Mouse (Mus musculus): ENCODE measurements at regions not wholly inside any gene's neighbourhood (a gene's known extent, or its start where the extent isn't known, plus 50 kb on each side); places are given as distances from the start of the nearest gene placed in this dataset.

DNA sequence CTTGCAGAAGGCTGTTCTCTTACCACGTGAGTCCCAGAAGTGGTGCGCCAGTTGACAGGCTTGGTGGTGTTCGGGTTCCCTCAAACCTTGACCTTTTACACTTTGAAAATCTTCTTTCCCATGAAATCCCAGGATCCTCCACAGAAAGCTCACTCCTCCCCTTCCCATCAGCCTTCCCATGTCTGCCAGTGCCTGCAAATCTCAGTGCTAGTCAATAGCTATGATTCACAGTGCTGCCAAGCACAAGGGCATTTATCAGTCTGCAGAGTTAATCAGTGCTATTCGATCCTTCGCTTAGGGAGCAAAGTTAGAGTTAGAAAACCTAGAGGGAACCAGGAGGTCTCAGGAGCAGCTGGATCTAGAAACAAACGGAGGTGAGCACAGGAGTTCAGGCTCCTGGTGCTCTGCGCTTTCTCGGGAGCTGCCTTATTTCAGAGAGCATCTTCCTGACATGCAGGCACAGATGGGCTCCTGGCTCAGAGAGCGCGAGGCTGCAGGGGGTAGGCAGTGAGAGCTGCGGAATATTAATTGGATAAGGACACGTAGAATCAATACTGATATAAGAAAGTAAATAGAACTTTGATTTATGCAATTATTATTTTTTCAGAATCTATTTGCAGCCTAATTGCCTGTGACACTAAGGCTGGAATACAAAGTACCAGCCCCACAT is 190.0 kb upstream of the Tgfbr2 start:
- DNase-seq = no peak

DNA sequence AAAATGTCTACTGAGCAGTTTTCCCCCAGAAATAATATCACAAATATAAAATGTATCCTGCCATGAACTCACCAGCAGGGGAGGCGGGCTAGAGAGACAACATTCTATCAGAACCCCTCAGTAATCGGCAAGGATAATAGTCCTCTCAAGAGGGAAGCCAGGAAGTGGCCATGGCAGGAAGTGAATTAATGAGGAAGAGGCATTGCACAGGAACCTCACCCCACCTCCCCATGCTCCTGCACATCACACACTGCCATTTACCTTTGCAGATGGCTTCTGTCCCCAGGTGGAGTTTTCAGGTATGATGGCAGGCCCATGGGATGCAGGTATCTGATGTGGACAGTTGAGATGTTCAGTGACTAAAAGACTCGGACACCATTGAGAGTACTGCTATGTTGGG is 185.9 kb upstream of the Tgfbr2 start:
- no peak for DNase-seq

- DNase-seq = no peak
These were observed 179.0 kb upstream of the Tgfbr2 start for GRCm38 (mm10) chr9:116354056-116354732.

DNA sequence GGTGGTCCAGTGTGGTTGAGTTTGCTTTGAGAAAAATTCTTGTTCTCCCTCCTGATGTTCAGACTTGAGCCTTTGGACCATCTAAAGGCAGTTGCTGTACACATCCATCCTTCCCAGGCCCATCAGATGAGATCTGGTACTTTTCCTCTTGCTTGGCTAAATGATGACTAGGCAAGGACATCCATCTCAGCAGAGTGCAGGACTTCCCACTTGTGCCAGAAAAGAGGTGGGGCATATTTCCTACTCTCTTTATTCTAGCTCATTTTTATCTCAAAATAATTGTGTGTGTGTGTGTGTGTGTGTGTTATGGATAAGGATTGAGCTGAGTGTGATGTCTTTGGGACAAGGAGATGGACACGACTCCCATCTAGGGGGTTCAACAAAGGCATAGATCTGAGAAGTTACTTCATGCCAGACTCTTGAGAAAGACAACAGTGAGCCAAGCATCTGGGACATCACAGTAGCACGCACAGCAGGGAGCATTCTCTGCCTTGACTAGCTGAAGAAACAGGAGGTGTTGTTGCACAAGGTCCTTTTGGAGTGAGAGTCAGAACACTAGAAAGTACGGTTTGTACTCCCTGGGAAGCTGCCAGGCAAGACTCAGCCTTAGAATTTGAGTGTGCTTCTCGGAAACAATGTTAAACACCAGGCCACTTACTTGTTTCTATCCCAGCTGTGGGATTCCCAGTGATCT is 177.8 kb upstream of the Tgfbr2 start:
- no peak for DNase-seq

GRCm38 (mm10) chr9:116350804-116351547 is 175.8 kb upstream of the Tgfbr2 start:
- DNase-seq = no peak

- DNase-seq = peak; percentile 39
These were observed 171.9 kb upstream of the Tgfbr2 start for GRCm38 (mm10) chr9:116347021-116347420.

GRCm38 (mm10) chr9:116346495-116346894 is 171.3 kb upstream of the Tgfbr2 start:
- DNase-seq = no peak

GRCm38 (mm10) chr9:116343086-116343481 is 167.9 kb upstream of the Tgfbr2 start:
- no peak for DNase-seq

DNA sequence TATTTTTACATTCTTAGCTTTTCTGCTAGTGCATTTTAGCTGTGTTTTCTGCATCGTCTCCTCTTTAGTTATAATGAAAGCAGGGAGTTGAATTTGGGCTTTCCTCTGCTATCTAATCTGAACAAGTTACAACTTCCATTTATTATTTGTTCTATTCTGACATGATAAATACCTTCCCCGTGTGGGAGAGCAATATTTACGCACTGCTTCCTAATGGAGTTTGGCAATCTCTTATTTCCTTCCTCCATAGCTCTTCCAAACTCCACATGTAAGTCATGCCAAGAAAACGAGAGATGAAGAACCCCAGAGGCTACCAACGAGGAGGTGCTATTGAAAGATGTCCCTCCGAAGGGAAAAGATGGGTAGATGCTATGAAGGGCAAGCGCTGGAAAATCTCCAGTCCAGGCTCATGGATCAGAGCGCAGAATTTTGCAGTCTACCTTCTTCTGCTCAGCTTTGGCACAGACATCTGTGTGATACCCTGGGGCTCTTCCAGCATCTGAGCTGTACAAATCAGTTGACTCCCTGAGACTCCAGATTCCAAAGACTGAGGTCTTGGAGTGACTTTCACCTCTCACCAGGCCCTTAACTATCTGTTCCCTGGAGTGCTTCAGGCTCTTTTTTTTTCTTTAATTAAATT is 167.4 kb upstream of the Tgfbr2 start:
- DNase-seq = no peak

DNA sequence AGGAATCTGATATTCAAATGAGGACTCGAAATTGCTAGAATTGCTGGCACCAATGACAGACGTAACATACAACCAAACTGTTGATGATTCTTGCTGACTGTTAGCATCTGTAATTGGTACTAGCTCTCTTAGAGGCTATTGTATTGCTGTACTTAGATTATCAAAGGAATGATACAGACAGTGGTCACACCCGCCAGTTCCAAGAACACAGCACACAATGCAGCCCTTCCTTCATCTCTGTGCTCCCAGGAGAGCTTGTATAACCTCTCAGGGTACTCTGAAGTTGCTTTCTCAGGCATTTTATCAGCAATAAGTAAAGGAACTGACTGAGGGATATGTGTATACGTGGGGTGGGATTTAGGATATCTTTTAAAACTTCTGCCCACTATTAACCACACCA is 166.8 kb upstream of the Tgfbr2 start:
- DNase-seq = no peak

GRCm38 (mm10) chr9:116340952-116341351 is 165.8 kb upstream of the Tgfbr2 start:
- DNase-seq = no peak

DNA sequence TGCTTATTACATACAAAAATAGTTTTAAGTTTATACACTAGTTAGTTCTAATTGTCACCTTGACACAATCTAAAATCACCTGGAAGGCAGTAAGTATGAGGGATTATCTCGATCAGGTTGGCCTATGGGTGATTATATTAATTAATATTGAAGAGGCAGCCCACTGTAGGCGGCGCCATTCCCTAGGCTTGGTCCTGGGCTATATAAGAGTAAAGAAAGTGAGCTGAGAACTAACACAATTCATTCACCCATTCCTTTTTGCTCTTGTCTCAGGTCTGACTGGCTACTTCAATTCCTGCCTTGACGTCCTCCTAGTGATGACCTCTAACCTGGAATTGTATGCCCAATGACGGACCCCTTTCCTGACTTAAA is 163.6 kb upstream of the Tgfbr2 start:
- no peak for DNase-seq

DNA sequence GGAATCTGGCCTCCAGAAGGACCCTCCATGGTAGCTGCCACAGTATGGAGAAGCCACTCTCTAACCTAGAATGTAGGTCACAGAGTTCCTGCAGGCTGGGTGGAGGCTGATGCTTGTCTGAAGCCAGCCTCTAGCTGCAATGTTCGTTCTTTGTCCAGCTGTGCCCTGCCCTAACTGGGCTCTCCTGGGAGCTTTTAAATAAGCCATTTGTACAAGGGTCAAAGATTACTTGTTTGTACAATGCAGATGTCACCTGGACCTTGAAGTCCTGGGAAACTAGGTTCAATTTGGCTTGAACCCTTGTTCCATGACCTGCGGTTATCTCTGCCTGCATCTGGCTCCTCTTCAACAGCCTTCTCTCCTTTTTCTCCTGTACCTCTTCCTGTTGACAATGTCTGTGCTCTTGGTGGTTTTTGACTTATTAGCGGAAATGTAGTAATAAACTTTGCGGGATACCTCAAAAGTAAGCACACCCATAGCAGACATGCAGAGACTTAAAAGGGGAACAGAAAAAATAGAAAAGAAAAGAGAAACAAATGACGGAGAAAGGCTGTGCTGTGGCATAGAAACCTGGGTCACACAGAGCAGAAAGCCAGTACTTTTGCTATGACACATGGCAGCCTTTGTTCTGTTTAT is 163.1 kb upstream of the Tgfbr2 start:
- no peak for DNase-seq

- DNase-seq = no peak
These were observed 162.4 kb upstream of the Tgfbr2 start for GRCm38 (mm10) chr9:116337446-116338010.

- DNase-seq = no peak
These were observed 160.7 kb upstream of the Tgfbr2 start for GRCm38 (mm10) chr9:116335561-116336478.

DNA sequence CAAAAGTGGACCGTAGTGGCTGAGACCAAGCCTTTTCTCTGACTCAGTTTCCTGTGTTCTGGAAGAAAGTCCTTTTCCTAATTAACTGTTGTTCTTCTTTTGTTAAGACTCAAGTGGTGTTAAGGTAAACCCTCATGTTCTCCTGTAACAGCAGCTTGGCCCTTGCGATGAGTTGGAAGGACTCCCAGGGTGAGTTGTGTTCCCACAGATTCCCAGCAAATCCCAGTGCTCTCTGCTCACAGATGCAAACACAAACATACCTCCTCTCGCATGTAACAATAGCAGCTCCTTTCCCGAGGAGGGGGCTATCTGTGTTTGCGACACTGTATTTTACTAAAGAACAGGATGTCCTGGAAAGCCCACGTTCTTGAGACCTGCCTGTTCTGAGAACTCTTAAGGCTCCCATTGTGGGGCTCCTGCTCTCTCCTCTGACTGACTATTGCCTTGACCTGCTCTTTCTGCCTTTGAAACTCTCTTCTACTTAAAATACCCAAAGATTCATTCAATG is 158.8 kb upstream of the Tgfbr2 start:
- DNase-seq = no peak

DNA sequence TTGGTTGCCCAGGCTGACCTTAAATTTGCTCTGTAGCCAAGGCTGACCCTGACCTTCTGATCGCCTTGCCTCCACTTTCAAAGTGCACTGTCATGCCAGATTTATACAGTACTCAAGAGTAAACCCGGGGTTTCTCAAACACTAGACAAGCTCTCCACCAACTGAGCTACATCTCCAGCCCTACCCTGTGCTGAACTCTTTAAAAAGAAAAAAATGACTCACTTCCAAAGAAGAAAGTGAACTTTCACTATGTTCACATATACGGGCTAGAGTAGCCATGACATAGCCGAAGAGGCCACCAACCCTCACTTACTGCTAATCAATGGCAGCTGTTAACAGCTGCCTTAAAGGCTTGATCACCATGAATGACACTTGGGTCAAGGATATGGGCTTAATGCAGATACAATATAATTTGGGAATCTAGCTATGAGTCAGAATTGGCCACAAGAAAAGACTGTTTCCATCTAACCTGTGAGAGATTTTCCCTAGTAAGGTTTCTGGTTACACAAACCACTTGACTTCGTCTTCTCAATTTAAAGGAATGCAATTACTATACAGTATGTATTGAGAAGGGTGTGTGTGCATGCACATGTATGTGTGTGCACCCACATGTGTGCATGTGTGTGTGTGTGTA is 157.4 kb upstream of the Tgfbr2 start:
- DNase-seq = no peak

DNA sequence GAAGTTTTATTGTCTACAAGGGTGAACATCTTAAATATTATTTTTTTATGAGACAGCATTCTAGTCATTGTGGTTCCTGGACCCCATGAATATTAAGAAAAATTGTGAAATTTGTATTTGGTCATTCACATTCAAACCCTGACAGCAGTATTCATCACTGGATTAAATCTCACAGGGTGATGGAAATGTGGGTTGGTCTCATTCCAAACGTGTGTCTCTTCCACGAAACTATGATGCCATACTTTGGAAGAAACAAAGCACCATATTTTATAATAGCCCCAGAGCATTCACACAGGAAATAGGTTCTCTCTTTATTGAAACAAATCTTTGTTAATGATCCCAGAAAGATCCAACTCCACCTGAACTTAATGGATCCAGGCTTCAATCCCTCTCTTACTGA is 156.2 kb upstream of the Tgfbr2 start:
- DNase-seq = no peak

- DNase-seq = no peak
These were observed 155.6 kb upstream of the Tgfbr2 start for GRCm38 (mm10) chr9:116330796-116331195.

GRCm38 (mm10) chr9:116329147-116329546 is 154.0 kb upstream of the Tgfbr2 start:
- DNase-seq = no peak

All from adrenal gland, postnatal 25 days (tissue).